In the genomic region with DNA sequence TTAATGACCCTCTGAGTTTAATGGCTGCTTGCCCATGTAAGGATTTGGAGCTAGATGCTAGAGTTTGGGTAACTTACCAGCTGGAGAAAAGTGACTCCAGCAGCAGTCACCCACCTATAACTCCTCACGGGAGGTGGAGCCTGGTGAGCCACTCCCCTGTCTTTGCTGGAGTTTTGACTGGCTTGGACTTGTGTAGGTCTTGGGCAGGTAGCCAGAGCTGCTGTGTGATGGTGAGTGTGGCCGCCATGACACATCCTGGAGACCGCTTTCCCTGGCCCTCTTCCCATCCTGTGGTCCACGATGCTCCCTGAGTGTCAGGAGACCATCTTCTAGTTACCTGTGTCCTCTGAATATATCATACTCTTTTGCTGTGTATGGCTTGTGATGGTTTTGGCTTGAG, we compare ENCODE assay signal across 24 mouse cellular contexts. TPM values are rescaled to one million over a fixed set of nuclear protein-coding genes. Genes with fewer than 3 reads are reported as not detected.
DNase-seq lines count a peak whose midpoint lies in the region; ATAC-seq lines count a peak whose summit lies in the region.
"Had no signal": no experiment of that assay in that cellular context is flagged by ENCODE, and none has a peak within 500 bp of the region (broad histone marks: within the 10 kb centered on the region; RNA-seq: fewer than 3 reads in every experiment).

No protein-coding gene starts in this region.

- no peaks in the 10 kb centered on the region for H3K36me3 ChIP-seq in limb, embryonic 15.5 days
- no peaks in the 10 kb centered on the region for H3K36me3 ChIP-seq in limb, embryonic 10.5 days
- H3K36me3 ChIP-seq in heart, embryonic 11.5 days (ENCODE audit: control insufficient read depth, insufficient read depth, low read length): no peaks in the 10 kb centered on the region
- H3K36me3 ChIP-seq: embryonic facial prominence, embryonic 10.5 days; embryonic facial prominence, embryonic 12.5 days; forebrain, embryonic 15.5 days; G1E had no signal

- no peak overlapping the region for H3K27ac ChIP-seq in limb, embryonic 15.5 days
- no peak overlapping the region for H3K27ac ChIP-seq in limb, embryonic 10.5 days
- no peak overlapping the region for H3K27ac ChIP-seq in heart, embryonic 11.5 days (ENCODE audit: low read depth, low read length)
- H3K27ac ChIP-seq: embryonic facial prominence, embryonic 10.5 days; embryonic facial prominence, embryonic 12.5 days; forebrain, embryonic 13.5 days; forebrain, embryonic 15.5 days had no signal

- WGBS in limb, embryonic 15.5 days: 83% methylated on average over 4 of the region's 4 CpGs
- WGBS in limb, embryonic 10.5 days: 93% methylated on average over 4 of the region's 4 CpGs
- 85% methylated on average over 4 of the region's 4 CpGs for WGBS in heart, embryonic 11.5 days (ENCODE audit: insufficient replicate concordance)

- no peaks in the 10 kb centered on the region for H3K27me3 ChIP-seq in limb, embryonic 15.5 days
- H3K27me3 ChIP-seq in limb, embryonic 10.5 days (ENCODE audit: low read depth, poor library complexity, severe bottlenecking): no peaks in the 10 kb centered on the region
- H3K27me3 ChIP-seq in heart, embryonic 11.5 days (ENCODE audit: control insufficient read depth, insufficient read depth, low read length): no peaks in the 10 kb centered on the region
- H3K27me3 ChIP-seq: CH12.LX; embryonic facial prominence, embryonic 12.5 days; forebrain, embryonic 13.5 days; forebrain, embryonic 15.5 days had no signal

- H3K4me3 ChIP-seq in limb, embryonic 15.5 days: no peak overlapping the region
- H3K4me3 ChIP-seq in limb, embryonic 10.5 days: no peak overlapping the region
- no peak overlapping the region for H3K4me3 ChIP-seq in heart, embryonic 11.5 days (ENCODE audit: low read depth, low read length)
- H3K4me3 ChIP-seq: embryonic facial prominence, embryonic 10.5 days; embryonic facial prominence, embryonic 12.5 days; forebrain, embryonic 13.5 days; forebrain, embryonic 15.5 days had no signal

- H3K9ac ChIP-seq in limb, embryonic 15.5 days: no peak overlapping the region
- H3K9ac ChIP-seq in heart, embryonic 11.5 days (ENCODE audit: low read depth, low read length): no peak overlapping the region
- H3K9ac ChIP-seq: embryonic facial prominence, embryonic 12.5 days; forebrain, embryonic 13.5 days; forebrain, embryonic 15.5 days; forebrain, postnatal 0 days had no signal

- H3K4me1 ChIP-seq in limb, embryonic 15.5 days: peaks cover 1% of the 10 kb centered on the region; the same call in 1 of the 2 replicates
- peaks cover 3% of the 10 kb centered on the region for H3K4me1 ChIP-seq in limb, embryonic 10.5 days
- no peaks in the 10 kb centered on the region for H3K4me1 ChIP-seq in heart, embryonic 11.5 days (ENCODE audit: control insufficient read depth, insufficient read depth, low read length)
- H3K4me1 ChIP-seq: embryonic facial prominence, embryonic 10.5 days; embryonic facial prominence, embryonic 12.5 days had no signal

- DNase-seq in limb, embryonic 10.5 days (ENCODE audit: low spot score): no peak
- DNase-seq in NIH3T3 (ENCODE audit: low read depth): peak; percentile 62
- no peak for DNase-seq in heart, postnatal 14 days
- DNase-seq: adrenal gland, adult 8-10 months; adrenal gland, postnatal 14 days; adrenal gland, postnatal 36 days; B cell, adult 2 months; cerebellum, adult 11-12 months; cerebellum, adult 2 months; cerebellum, adult 9-10 months; cerebellum, postnatal 10 days; cerebellum, postnatal 25 days; forebrain, postnatal 0 days had no signal

- H3K9me3 ChIP-seq in limb, embryonic 15.5 days: no peaks in the 10 kb centered on the region
- H3K9me3 ChIP-seq in limb, embryonic 10.5 days (replicated peaks): no peaks in the 10 kb centered on the region
- H3K9me3 ChIP-seq in heart, embryonic 11.5 days (replicated peaks; ENCODE audit: control insufficient read depth, low read length): no peaks in the 10 kb centered on the region
- H3K9me3 ChIP-seq: embryonic facial prominence, embryonic 10.5 days; embryonic facial prominence, embryonic 12.5 days; forebrain, embryonic 13.5 days; forebrain, embryonic 15.5 days; G1E had no signal

- intact Hi-C loops in heart, postnatal 14 days (cut with DNase I): no loop called here

- no peak overlapping the region for H3K4me2 ChIP-seq in limb, embryonic 15.5 days
- no peak overlapping the region for H3K4me2 ChIP-seq in heart, embryonic 11.5 days
- H3K4me2 ChIP-seq: embryonic facial prominence, embryonic 12.5 days; forebrain, embryonic 13.5 days; forebrain, embryonic 15.5 days had no signal

- 0 out of 2 replicates have a peak, but pooled peaks have one; percentile 48 for ATAC-seq in limb, embryonic 15.5 days (ENCODE audit: insufficient number of reproducible peaks, low FRiP score, low TSS enrichment, low read depth)
- no peak for ATAC-seq in heart, embryonic 11.5 days (replicated peaks; ENCODE audit: insufficient number of reproducible peaks, low FRiP score, low TSS enrichment)
- ATAC-seq: activated CD4-positive, CD25-positive, alpha-beta regulatory T cell, adult 4 months; CD4-positive, CD25-positive, alpha-beta regulatory T cell, adult 4 months; forebrain, embryonic 13.5 days; forebrain, embryonic 15.5 days; forebrain, postnatal 0 days had no signal

RNA-seq across cellular contexts. Expression of a gene that starts 44.2 kb away (rescaled TPM):
- 0.65 and 0.77 TPM in 2 replicates for polyA plus RNA-seq in limb, embryonic 15.5 days (2015; fragmentation: Nextera tagmentation; extraction: Ambion mirVana)
- 0.84 and 1.2 TPM in 2 replicates for polyA plus RNA-seq in limb, embryonic 10.5 days (2016; fragmentation: Nextera tagmentation; extraction: Ambion mirVana)
- polyA plus RNA-seq in heart, embryonic 11.5 days (2014; fragmentation: Nextera tagmentation; extraction: Ambion mirVana): 0.64 and 0.66 TPM in 2 replicates
- total RNA-seq in heart, postnatal 14 days (2021): under 1 TPM in 1 of 2 experiments, not detected in 1; 0.50 TPM
- total RNA-seq: adrenal gland, adult 18-20 months; adrenal gland, adult 8-10 months; adrenal gland, postnatal 14 days; adrenal gland, postnatal 36 days; CH12.LX had no signal
- polyA plus RNA-seq: G1E had no signal

RNA-seq across cellular contexts. Expression of a gene that starts 55.6 kb away (rescaled TPM):
- 16.9 and 17.5 TPM in 2 replicates for polyA plus RNA-seq in limb, embryonic 15.5 days (2015; fragmentation: Nextera tagmentation; extraction: Ambion mirVana)
- 3.3 and 4.3 TPM in 2 replicates for polyA plus RNA-seq in limb, embryonic 10.5 days (2016; fragmentation: Nextera tagmentation; extraction: Ambion mirVana)
- polyA plus RNA-seq in heart, embryonic 11.5 days (2014; fragmentation: Nextera tagmentation; extraction: Ambion mirVana): 4.2 and 5.1 TPM in 2 replicates
- total RNA-seq in heart, postnatal 14 days (2021): 1 to 10 TPM; 2.9 to 3.3 TPM
